Mouse (Mus musculus) brain, embryonic 14.5 days (tissue): Measurements from ENCODE around the gene Actn2.

Experiments used
- CTCF ChIP-seq: fragments of 200-500 bp; IDR thresholded peaks from 2 replicates; pipeline ENCODE4 v1.5.1; 2012; ENCODE audit warnings: inconsistent platforms, mild to moderate bottlenecking, moderate library complexity, borderline replicate concordance; ENCODE audit not compliant: insufficient read depth, insufficient read length; ENCODE audit errors: extremely low read depth
- POLR2A ChIP-seq: fragments of 200-500 bp; IDR thresholded peaks from 2 replicates; pipeline ENCODE4 v1.6.1; 2012; ENCODE audit warnings: mild to moderate bottlenecking, inconsistent platforms, borderline replicate concordance; ENCODE audit not compliant: poor library complexity, insufficient read depth, insufficient read length, severe bottlenecking; ENCODE audit errors: extremely low read depth

DNA sequence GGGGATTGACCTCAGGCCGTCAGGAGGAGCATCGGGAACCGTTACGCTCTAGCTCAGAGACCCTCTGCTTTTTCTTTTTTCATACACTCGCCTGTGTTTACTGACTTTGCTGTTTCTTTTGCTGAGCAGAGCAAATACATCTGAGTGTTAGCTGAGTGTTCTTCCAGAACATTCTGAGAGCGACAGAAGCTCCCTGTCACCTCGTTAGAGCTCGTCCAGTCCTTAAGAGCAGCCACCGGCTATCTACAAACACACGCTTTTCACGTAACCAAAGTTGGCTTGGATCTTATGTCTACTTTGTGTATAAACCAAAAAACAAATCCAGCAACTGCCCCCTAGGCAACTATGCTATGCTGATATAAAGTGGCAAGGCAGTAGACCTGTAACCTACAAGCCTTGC is 56.0 kb downstream of the Actn2 start:
- TF ChIP-seq CTCF = no peak
- no peak for TF ChIP-seq POLR2A
